Mouse (Mus musculus) cerebellum, adult 2 months (tissue): Measurements from ENCODE around the gene Pik3r4. TPM values are rescaled to one million over a fixed set of nuclear protein-coding genes. Genes with fewer than 3 reads are reported as not detected.
"Not testable (repeated sequence)": the region's sequence is repeated elsewhere in the genome, so short reads cannot be mapped to it uniquely, and the experiment has no call there.

ENCODE experiments used
- DNase-seq, 2 experiments: peaks; one replicate each; pipeline ENCODE4 v3.0.0; 2021
- H3K27ac ChIP-seq: fragments of 200-500 bp; 2 replicates; pipeline ENCODE4 v1.5.1; 2012; ENCODE audit warnings: low read length, control low read depth, inconsistent platforms; ENCODE audit not compliant: insufficient read depth
- H3K27me3 ChIP-seq: fragments of 200-500 bp; 2 replicates; pipeline ENCODE4 v1.6.1; 2012; ENCODE audit warnings: inconsistent platforms, mild to moderate bottlenecking, low read length, moderate library complexity; ENCODE audit not compliant: control insufficient read depth, insufficient read depth
- H3K4me1 ChIP-seq: fragments of 200-500 bp; 2 replicates; pipeline ENCODE4 v1.6.1; 2011; ENCODE audit warnings: low read length; ENCODE audit not compliant: control insufficient read depth, insufficient read depth
- H3K4me3 ChIP-seq: fragments of 200-500 bp; replicated peaks from 2 replicates; pipeline ENCODE3; 2011; ENCODE audit warnings: mild to moderate bottlenecking, low read depth, low read length, control low read depth; ENCODE audit not compliant: insufficient read depth
- CTCF ChIP-seq: fragments of 200-500 bp; IDR thresholded peaks from 2 replicates; pipeline ENCODE4 v1.5.1; 2011; ENCODE audit warnings: low read depth, mild to moderate bottlenecking, control low read depth, low read length, moderate library complexity, borderline replicate concordance; ENCODE audit not compliant: insufficient read depth
- POLR2A ChIP-seq: fragments of 200-500 bp; IDR thresholded peaks from 2 replicates; pipeline ENCODE4 v1.6.1; 2011; ENCODE audit warnings: low read length, control low read depth, borderline replicate concordance; ENCODE audit not compliant: insufficient read depth
- WGBS: fragments of 180-500 bp; shearing (Covaris S2); methylation state at CpG from one replicate; pipeline ENCODE4 v1.1.7; 2018; 5-methylcytosine and 5-hydroxymethylcytosine counted together
- polyA plus RNA-seq: library from polyadenylated mRNA; depleted of rRNA; stranded (reverse); fragments of >200 nt; gene quantifications from 2 replicates; pipeline ENCODE4 v1.2.3, GENCODE M21; 2012; rRNA removed

Gene Pik3r4
- 24.5 and 24.8 TPM in 2 replicates for polyA plus RNA-seq

GRCm38 (mm10) chr9:105642460-105643371 is at the start of gene Pik3r4:
Pik3r4 (plus strand) TSS chr9:105642978.
- Histone ChIP-seq H3K4me1 (peaks cover 3% of the 10 kb centered on the region; the same call in 1 of the 2 replicates), H3K4me3 (peak within 1 kb of the TSS; percentile 63), H3K27ac (no peak within 1 kb of the TSS), H3K27me3 (no peaks in the 10 kb centered on the region)
- peak; percentile 89 to 92 for DNase-seq
- TF ChIP-seq CTCF = no peak
- peak; percentile 91 for TF ChIP-seq POLR2A
- WGBS = 5% methylated on average over 37 of the region's 37 CpGs

GRCm38 (mm10) chr9:105598906-105599305 is 43.9 kb upstream of the Pik3r4 start:
- DNase-seq = no peak
- Histone ChIP-seq H3K27ac (no peak overlapping the region), H3K27me3 (no peaks in the 10 kb centered on the region), H3K4me1 (no peaks in the 10 kb centered on the region), H3K4me3 (no peak overlapping the region)
- TF ChIP-seq POLR2A = no peak
- no peak for TF ChIP-seq CTCF
- WGBS = 79% methylated on average over 4 of the region's 4 CpGs

GRCm38 (mm10) chr9:105611980-105612771 is 30.6 kb upstream of the Pik3r4 start:
- H3K27ac ChIP-seq = no peak overlapping the region
- WGBS = 28% methylated on average over 15 of the region's 15 CpGs
- H3K4me3 ChIP-seq = no peak overlapping the region
- TF ChIP-seq CTCF (no peak), POLR2A (no peak)
- peaks cover 10% of the 10 kb centered on the region; the same call in 1 of the 2 replicates for H3K4me1 ChIP-seq
- H3K27me3 ChIP-seq = no peaks in the 10 kb centered on the region
- peak; percentile 30 to 49 for DNase-seq

- 11% methylated on average over 7 of the region's 7 CpGs for WGBS
- peak; percentile 69 to 78 for DNase-seq
- Histone ChIP-seq H3K4me1 (peaks cover 10% of the 10 kb centered on the region; the same call in 1 of the 2 replicates), H3K27me3 (no peaks in the 10 kb centered on the region), H3K27ac (0 out of 2 replicates have a peak overlapping the region, but pooled peaks have one; percentile 20), H3K4me3 (no peak overlapping the region)
- TF ChIP-seq POLR2A (no peak), CTCF (no peak)
Measured at GRCm38 (mm10) chr9:105612919-105613318, 29.9 kb upstream of the Pik3r4 start.

GRCm38 (mm10) chr9:105615952-105616351 is 26.8 kb upstream of the Pik3r4 start:
- Histone ChIP-seq H3K4me1 (peaks cover 10% of the 10 kb centered on the region; the same call in 1 of the 2 replicates), H3K27ac (no peak overlapping the region), H3K27me3 (no peaks in the 10 kb centered on the region), H3K4me3 (no peak overlapping the region)
- no peak for DNase-seq
- TF ChIP-seq POLR2A (no peak), CTCF (no peak)
- WGBS = 76% methylated on average over 2 of the region's 2 CpGs

- H3K4me3 ChIP-seq, H3K27ac ChIP-seq: not testable (repeated sequence)
- TF ChIP-seq CTCF = peak; percentile 81
Measured at GRCm38 (mm10) chr9:105617274-105617673, 25.5 kb upstream of the Pik3r4 start.

GRCm38 (mm10) chr9:105633961-105634360 is 8.8 kb upstream of the Pik3r4 start:
- DNase-seq = no peak
- no peak for TF ChIP-seq CTCF
- TF ChIP-seq POLR2A = no peak

More at GRCm38 (mm10) chr9:105617274-105617673, 25.5 kb upstream of the Pik3r4 start:
- H3K27me3 ChIP-seq, H3K4me1 ChIP-seq: not testable (repeated sequence)
- DNase-seq = peak; percentile 56 to 57

GRCm38 (mm10) chr9:105641377-105641776 is 1.4 kb upstream of the Pik3r4 start:
- H3K27ac ChIP-seq, H3K27me3 ChIP-seq: not testable (repeated sequence)
- 72% methylated on average over 6 of the region's 6 CpGs for WGBS

More at GRCm38 (mm10) chr9:105633961-105634360, 8.8 kb upstream of the Pik3r4 start:
- no peaks in the 10 kb centered on the region for H3K4me1 ChIP-seq
- H3K27ac ChIP-seq = no peak overlapping the region
- 73% methylated on average over 2 of the region's 2 CpGs for WGBS
- no peak overlapping the region for H3K4me3 ChIP-seq
- no peaks in the 10 kb centered on the region for H3K27me3 ChIP-seq

More at GRCm38 (mm10) chr9:105641377-105641776, 1.4 kb upstream of the Pik3r4 start:
- H3K4me3 ChIP-seq, DNase-seq, H3K4me1 ChIP-seq: not testable (repeated sequence)
